Mouse (Mus musculus) testis, adult 2 months (tissue): ENCODE results near the gene Eef1akmt2. TPM values are rescaled to one million over a fixed set of nuclear protein-coding genes. Genes with fewer than 3 reads are reported as not detected.

ENCODE experiments used
- H3K27ac ChIP-seq: fragments of 200-500 bp; 2 replicates; pipeline ENCODE4 v1.5.1; 2012; ENCODE audit warnings: low read depth, low read length; ENCODE audit not compliant: control insufficient read depth, insufficient read depth
- H3K27me3 ChIP-seq: fragments of 200-500 bp; 2 replicates; pipeline ENCODE4 v1.6.1; 2012; ENCODE audit warnings: mild to moderate bottlenecking, low read length, moderate library complexity; ENCODE audit not compliant: control insufficient read depth, insufficient read depth
- H3K36me3 ChIP-seq: fragments of 200-500 bp; 2 replicates; pipeline ENCODE4 v1.6.1; 2012; ENCODE audit warnings: mild to moderate bottlenecking, low read length; ENCODE audit not compliant: control insufficient read depth, insufficient read depth
- H3K4me1 ChIP-seq: fragments of 200-500 bp; 2 replicates; pipeline ENCODE4 v1.6.1; 2012; ENCODE audit warnings: low read length; ENCODE audit not compliant: control insufficient read depth, insufficient read depth
- H3K4me3 ChIP-seq: fragments of 200-500 bp; 2 replicates; pipeline ENCODE4 v1.5.1; 2012; ENCODE audit warnings: low read depth, mild to moderate bottlenecking, low read length, moderate library complexity, mixed read lengths; ENCODE audit not compliant: control insufficient read depth
- CTCF ChIP-seq: fragments of 200-500 bp; IDR thresholded peaks from 2 replicates; pipeline ENCODE4 v1.5.1; 2012; ENCODE audit warnings: low read depth, mild to moderate bottlenecking, inconsistent platforms, low read length, moderate library complexity; ENCODE audit not compliant: control insufficient read depth, insufficient read depth, insufficient replicate concordance
- POLR2A ChIP-seq: fragments of 200-500 bp; IDR thresholded peaks from 2 replicates; pipeline ENCODE4 v1.6.1; 2012; ENCODE audit warnings: low read depth, mild to moderate bottlenecking, inconsistent platforms, low read length, moderate library complexity; ENCODE audit not compliant: control insufficient read depth
- polyA plus RNA-seq: library from polyadenylated mRNA; depleted of rRNA; stranded (reverse); fragments of >200 nt; gene quantifications from 2 replicates; pipeline ENCODE4 v1.2.3, GENCODE M21; 2012

The Eef1akmt2 gene
- polyA plus RNA-seq, 1 experiment, result 5.5 TPM

DNA sequence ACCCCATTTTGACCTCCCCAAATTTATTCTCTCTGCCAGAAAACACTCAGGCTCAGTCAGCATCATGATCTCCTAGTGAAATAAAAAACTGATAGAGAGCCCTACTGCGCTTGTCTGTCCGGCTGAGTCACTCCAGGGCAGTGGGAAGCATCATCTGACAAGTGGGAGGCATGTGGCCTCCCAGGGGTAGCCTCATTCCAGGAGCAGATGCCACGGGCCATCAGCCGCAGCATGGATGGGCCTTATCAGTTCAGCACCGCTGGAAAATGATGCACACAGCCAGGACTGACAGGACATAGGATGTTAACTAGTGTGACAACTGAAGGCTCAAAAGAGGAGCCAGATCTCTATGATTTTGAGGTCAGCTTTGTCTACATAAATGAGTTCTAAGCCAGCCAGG lies 11.2 kb downstream of the Eef1akmt2 start:
- H3K27ac ChIP-seq, result no peak overlapping the region
- peaks cover 2% of the 10 kb centered on the region; the same call in 1 of the 2 replicates for H3K36me3 ChIP-seq
- H3K27me3 ChIP-seq, result no peaks in the 10 kb centered on the region
- H3K4me3 ChIP-seq, result no peak overlapping the region
- H3K4me1 ChIP-seq, result no peaks in the 10 kb centered on the region
- no peak for TF ChIP-seq POLR2A
- no peak for TF ChIP-seq CTCF

DNA sequence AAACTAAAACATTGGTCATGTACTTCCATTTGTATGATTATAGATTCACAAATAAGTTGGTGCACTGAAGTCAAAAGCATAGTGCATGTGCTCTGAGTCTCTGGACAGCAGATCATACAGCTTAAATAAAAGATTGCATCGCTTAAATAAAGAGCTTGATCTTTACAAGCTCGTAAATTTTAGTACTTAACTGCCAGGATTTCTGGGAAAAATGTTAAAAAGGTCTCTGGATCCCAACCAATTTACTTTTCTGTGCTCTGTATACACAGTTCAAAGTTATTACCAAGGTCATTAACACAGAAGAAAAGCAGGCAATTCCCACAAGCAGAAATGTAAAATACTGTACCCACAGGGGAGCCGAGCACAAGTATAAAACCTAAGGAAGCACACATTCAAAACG lies 21.5 kb downstream of the Eef1akmt2 start:
- no peak overlapping the region for H3K27ac ChIP-seq
- no peaks in the 10 kb centered on the region; the same call in 1 of the 2 replicates for H3K36me3 ChIP-seq
- H3K4me1 ChIP-seq, result no peaks in the 10 kb centered on the region
- H3K27me3 ChIP-seq, result no peaks in the 10 kb centered on the region
- H3K4me3 ChIP-seq, result no peak overlapping the region
- no peak for TF ChIP-seq POLR2A
- no peak for TF ChIP-seq CTCF

DNA sequence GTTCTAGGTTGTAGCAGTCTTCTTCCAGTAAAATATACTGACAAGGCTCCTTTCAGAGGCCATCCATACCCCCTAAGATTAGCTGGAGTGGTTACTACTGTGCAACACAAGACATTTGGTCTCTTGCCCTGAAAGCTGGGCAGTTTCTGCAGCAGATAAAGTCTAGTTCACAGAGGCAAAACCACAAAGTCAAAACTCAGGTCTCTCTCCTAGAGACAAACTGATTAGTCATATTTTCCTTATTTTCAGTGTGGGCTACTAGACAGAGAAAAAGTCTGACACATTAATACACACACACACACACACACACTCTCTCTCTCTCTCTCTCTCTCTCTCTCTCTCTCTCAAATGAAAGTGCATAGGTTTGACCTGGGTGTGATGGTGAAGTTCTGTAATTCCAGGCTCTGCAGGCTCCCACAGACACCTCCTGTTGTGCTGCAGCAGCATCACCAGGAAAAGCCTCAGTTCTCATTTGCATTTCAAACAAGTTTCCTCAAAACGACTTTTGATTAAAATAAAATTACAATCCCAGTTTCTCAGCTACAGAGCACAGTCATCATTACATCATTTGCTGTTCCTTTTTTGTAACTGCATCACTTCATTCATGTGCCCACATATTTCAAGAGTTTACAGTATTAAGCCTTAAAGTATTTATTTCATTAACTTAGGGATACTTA lies 28.0 kb downstream of the Eef1akmt2 start:
- Histone ChIP-seq H3K27me3 (no peaks in the 10 kb centered on the region), H3K27ac (no peak overlapping the region), H3K4me3 (no peak overlapping the region), H3K36me3 (no peaks in the 10 kb centered on the region), H3K4me1 (no peaks in the 10 kb centered on the region)
- TF ChIP-seq POLR2A (no peak), CTCF (no peak)

DNA sequence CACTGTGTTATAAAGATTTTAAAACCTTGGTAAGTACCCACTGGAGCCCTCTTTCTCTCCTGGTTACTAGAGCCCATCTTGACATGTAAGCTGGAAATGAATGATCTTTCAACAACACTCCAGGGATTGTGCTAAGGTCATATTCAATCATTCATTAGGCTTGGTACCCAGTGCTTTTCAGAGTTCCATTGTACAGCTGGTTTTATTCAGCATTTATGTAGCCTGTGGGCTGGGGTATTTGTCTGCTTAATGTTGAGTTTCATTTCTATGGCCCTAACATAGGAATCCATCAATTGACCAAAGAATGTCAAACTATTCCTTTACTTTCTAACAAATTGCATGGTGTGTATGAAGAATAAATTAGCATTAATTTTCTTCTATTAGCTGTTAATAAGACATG lies 28.6 kb downstream of the Eef1akmt2 start:
- H3K4me3 ChIP-seq, result no peak overlapping the region
- TF ChIP-seq POLR2A, result no peak
- TF ChIP-seq CTCF, result no peak

DNA sequence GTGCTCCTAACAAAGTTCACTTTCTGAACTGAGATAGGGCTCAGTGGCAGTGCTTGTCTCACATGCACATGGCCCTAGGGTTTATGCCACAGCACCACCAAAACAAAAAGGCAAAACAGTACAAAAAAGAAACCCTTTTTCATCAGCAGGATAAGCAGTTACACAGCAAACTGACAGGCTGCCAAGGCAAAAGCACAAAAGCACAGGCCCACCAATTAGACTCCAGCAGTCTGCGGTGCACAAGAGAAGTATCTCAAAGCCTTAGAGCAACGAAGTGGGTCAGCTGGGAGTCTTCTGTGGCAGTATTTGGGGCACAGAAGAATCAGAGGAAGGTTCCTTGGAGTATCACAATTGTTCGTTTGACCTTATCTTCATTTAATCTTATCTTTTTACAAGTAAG lies 31.8 kb downstream of the Eef1akmt2 start:
- H3K27ac ChIP-seq, result no peak overlapping the region
- no peaks in the 10 kb centered on the region for H3K27me3 ChIP-seq
- TF ChIP-seq CTCF (no peak), POLR2A (no peak)
- H3K4me1 ChIP-seq, result no peaks in the 10 kb centered on the region
- H3K4me3 ChIP-seq, result no peak overlapping the region
- H3K36me3 ChIP-seq, result no peaks in the 10 kb centered on the region

More for the DNA sequence above, 28.6 kb downstream of the Eef1akmt2 start:
- Histone ChIP-seq H3K4me1 (no peaks in the 10 kb centered on the region), H3K27me3 (no peaks in the 10 kb centered on the region), H3K36me3 (no peaks in the 10 kb centered on the region), H3K27ac (no peak overlapping the region)

DNA sequence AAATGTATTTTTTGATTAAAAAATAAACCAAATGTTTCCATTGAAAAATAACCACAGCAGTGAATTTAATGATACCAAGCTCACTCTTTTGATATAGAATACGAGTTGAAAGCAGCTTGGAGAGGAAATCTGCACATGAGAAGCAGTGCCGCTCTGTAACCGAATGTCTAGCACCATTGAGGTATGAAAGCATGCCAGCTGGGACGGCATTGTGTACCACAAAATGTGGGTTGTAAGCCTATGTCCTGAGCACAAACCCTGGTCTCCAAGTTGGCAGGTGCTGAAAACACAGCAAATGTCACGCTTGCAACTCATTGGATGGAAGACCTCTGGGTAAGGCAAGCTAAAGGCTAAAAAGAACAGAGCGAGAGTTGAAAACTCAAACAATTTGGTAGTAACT lies 35.4 kb downstream of the Eef1akmt2 start:
- no peak for TF ChIP-seq POLR2A
- TF ChIP-seq CTCF, result no peak

DNA sequence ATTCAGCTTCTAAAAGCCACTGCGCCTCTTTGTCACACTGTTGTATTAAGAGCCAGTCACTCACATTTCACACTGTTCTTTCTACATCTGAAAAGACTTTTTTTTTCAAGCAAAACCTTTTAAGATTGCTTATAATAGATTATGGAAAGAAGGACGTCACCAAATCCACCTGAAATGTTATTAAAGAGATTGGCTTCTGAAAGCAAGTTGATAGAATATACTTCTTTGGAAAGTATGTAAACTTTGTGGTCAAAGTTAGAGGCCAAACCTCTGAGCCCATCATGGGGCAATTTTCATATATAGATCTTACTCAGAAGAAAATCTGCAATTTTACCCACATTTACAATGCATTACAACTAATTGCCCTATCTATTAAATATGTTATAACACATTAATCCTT lies 35.9 kb downstream of the Eef1akmt2 start:
- no peaks in the 10 kb centered on the region for H3K36me3 ChIP-seq
- H3K4me1 ChIP-seq, result peaks cover 10% of the 10 kb centered on the region
- TF ChIP-seq POLR2A, result no peak
- no peak for TF ChIP-seq CTCF
- no peak overlapping the region for H3K27ac ChIP-seq
- H3K4me3 ChIP-seq, result no peak overlapping the region
- H3K27me3 ChIP-seq, result no peaks in the 10 kb centered on the region

More for the DNA sequence above, 35.4 kb downstream of the Eef1akmt2 start:
- H3K27me3 ChIP-seq, result no peaks in the 10 kb centered on the region
- H3K36me3 ChIP-seq, result no peaks in the 10 kb centered on the region
- H3K27ac ChIP-seq, result no peak overlapping the region
- H3K4me3 ChIP-seq, result no peak overlapping the region
- H3K4me1 ChIP-seq, result peaks cover 7% of the 10 kb centered on the region

DNA sequence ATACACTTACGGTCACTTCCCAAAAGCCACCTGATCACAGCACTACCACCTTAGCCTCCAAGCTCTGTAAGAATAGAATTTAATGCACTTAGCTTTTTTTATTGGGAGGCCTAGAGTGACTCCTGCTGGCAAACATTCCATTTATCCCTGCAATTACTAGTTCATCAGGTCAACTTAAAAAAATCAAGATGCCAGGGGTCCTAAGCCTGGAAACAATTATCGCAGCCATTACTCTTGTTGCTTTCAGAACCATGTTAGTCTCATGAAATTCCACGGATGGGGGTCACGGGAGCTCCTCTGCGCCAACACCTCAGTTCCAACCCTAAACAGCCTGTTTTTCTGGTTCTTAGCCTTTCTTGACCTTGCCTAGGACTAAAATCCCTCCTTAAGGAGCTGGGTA lies 37.4 kb downstream of the Eef1akmt2 start:
- Histone ChIP-seq H3K4me3 (no peak overlapping the region), H3K27ac (no peak overlapping the region), H3K4me1 (peaks cover 10% of the 10 kb centered on the region)

More for the DNA sequence above, 37.4 kb downstream of the Eef1akmt2 start:
- no peak for TF ChIP-seq CTCF
- no peak for TF ChIP-seq POLR2A
- H3K27me3 ChIP-seq, result no peaks in the 10 kb centered on the region
- no peaks in the 10 kb centered on the region for H3K36me3 ChIP-seq
